Mouse (Mus musculus) small intestine, adult 2 months (tissue): ENCODE data around the gene Fgf9. TPM values are rescaled to one million over a fixed set of nuclear protein-coding genes. Genes with fewer than 3 reads are reported as not detected.

Source experiments
- H3K27ac ChIP-seq: fragments of 200-500 bp; 2 replicates; pipeline ENCODE4 v1.5.1; 2012; ENCODE audit warnings: low read depth, low read length, control low read depth, inconsistent platforms; ENCODE audit not compliant: insufficient read depth
- H3K27me3 ChIP-seq: fragments of 200-500 bp; 2 replicates; pipeline ENCODE4 v1.6.1; 2012; ENCODE audit warnings: mild to moderate bottlenecking, moderate library complexity, low read length, inconsistent platforms; ENCODE audit not compliant: control insufficient read depth, insufficient read depth
- H3K36me3 ChIP-seq: fragments of 200-500 bp; 2 replicates; pipeline ENCODE4 v1.6.1; 2012; ENCODE audit warnings: mild to moderate bottlenecking, low read length, control low read depth, inconsistent platforms; ENCODE audit not compliant: control insufficient read depth, insufficient read depth
- H3K4me1 ChIP-seq: fragments of 200-500 bp; 2 replicates; pipeline ENCODE4 v1.6.1; 2012; ENCODE audit warnings: low read length, inconsistent platforms, mixed read lengths; ENCODE audit not compliant: control insufficient read depth, insufficient read depth, insufficient read length
- H3K4me3 ChIP-seq: fragments of 200-500 bp; 2 replicates; pipeline ENCODE4 v1.5.1; 2012; ENCODE audit warnings: low read depth, mild to moderate bottlenecking, control low read depth, inconsistent platforms, low read length, moderate library complexity
- CTCF ChIP-seq: fragments of 200-500 bp; IDR thresholded peaks from 2 replicates; pipeline ENCODE4 v1.5.1; 2012; ENCODE audit warnings: low read depth, mild to moderate bottlenecking, control low read depth, inconsistent platforms, low read length, moderate library complexity, mixed read lengths; ENCODE audit not compliant: insufficient replicate concordance, insufficient read length; ENCODE audit errors: extremely low read depth
- POLR2A ChIP-seq: fragments of 200-500 bp; IDR thresholded peaks from 2 replicates; pipeline ENCODE4 v1.6.1; 2012; ENCODE audit warnings: low read depth, mild to moderate bottlenecking, control low read depth, inconsistent platforms, low read length, moderate library complexity
- WGBS: fragments of 180-500 bp; shearing (Covaris S2); methylation state at CpG from one replicate; pipeline ENCODE4 v1.1.7; 2018; 5-methylcytosine and 5-hydroxymethylcytosine counted together
- polyA plus RNA-seq: library from polyadenylated mRNA; depleted of rRNA; stranded (reverse); fragments of >200 nt; gene quantifications from 2 replicates; pipeline ENCODE4 v1.2.3, GENCODE M21; 2012; rRNA removed

The Fgf9 gene
- polyA plus RNA-seq, 1 experiment: 0.62 TPM

- H3K4me3 ChIP-seq: no peak overlapping the region
- whole genome bisulfite sequencing: 95% methylated on average over 13 of the region's 13 CpGs
- TF ChIP-seq POLR2A (no peak), CTCF (no peak)
- H3K36me3 ChIP-seq: no peaks in the 10 kb centered on the region
- H3K4me1 ChIP-seq: no peaks in the 10 kb centered on the region; the same call in 1 of the 2 replicates
- H3K27ac ChIP-seq: no peak overlapping the region
- no peaks in the 10 kb centered on the region for H3K27me3 ChIP-seq
These were observed 80.1 kb downstream of the Fgf9 start for GRCm38 (mm10) chr14:58150471-58150855.

GRCm38 (mm10) chr14:58152110-58152509 is 81.8 kb downstream of the Fgf9 start:
- Histone ChIP-seq H3K27ac (no peak overlapping the region), H3K36me3 (no peaks in the 10 kb centered on the region), H3K4me1 (no peaks in the 10 kb centered on the region; the same call in 1 of the 2 replicates), H3K27me3 (no peaks in the 10 kb centered on the region), H3K4me3 (no peak overlapping the region)
- TF ChIP-seq CTCF (no peak), POLR2A (no peak)
- WGBS: 57% methylated on average over 1 of the region's 1 CpGs

- H3K27me3 ChIP-seq: no peaks in the 10 kb centered on the region
- no peaks in the 10 kb centered on the region; the same call in 1 of the 2 replicates for H3K4me1 ChIP-seq
- H3K27ac ChIP-seq: no peak overlapping the region
- TF ChIP-seq POLR2A: no peak
- no peak for TF ChIP-seq CTCF
- H3K36me3 ChIP-seq: no peaks in the 10 kb centered on the region
- 32% methylated on average over 15 of the region's 15 CpGs for WGBS
- H3K4me3 ChIP-seq: no peak overlapping the region
These were observed 83.4 kb downstream of the Fgf9 start for GRCm38 (mm10) chr14:58153470-58154416.

- no peaks in the 10 kb centered on the region for H3K36me3 ChIP-seq
- H3K27me3 ChIP-seq: no peaks in the 10 kb centered on the region
- no peak overlapping the region for H3K4me3 ChIP-seq
- H3K4me1 ChIP-seq: no peaks in the 10 kb centered on the region
- TF ChIP-seq CTCF (no peak), POLR2A (no peak)
- 75% methylated on average over 1 of the region's 1 CpGs for WGBS
- H3K27ac ChIP-seq: no peak overlapping the region
These were observed 90.3 kb downstream of the Fgf9 start for GRCm38 (mm10) chr14:58160624-58161023.

Other genes starting within 250 kb of the Fgf9 start
- 0.17 and 0.55 TPM in 2 replicates for gene Ska3, start 244.4 kb upstream of the Fgf9 start, polyA plus RNA-seq
- gene Mrpl57, start 244.3 kb upstream of the Fgf9 start, polyA plus RNA-seq: 36.4 and 52.9 TPM in 2 replicates
- gene Zdhhc20, start 180.3 kb upstream of the Fgf9 start, polyA plus RNA-seq: 0.85 and 2.0 TPM in 2 replicates
- gene Micu2, start 71.3 kb upstream of the Fgf9 start, polyA plus RNA-seq: 10.7 and 26.8 TPM in 2 replicates